Mouse (Mus musculus) CH12.LX (cell line): Measurements from ENCODE around the gene Gnas.

Experiments
- CHD1 ChIP-seq: IDR thresholded peaks from 2 replicates; pipeline ENCODE4 v1.6.1; 2012; ENCODE audit warnings: low read depth, low read length, improper control_type of control experiment, inconsistent platforms
- CTCF ChIP-seq, 2 experiments: IDR thresholded peaks in 1 of 2; conservative IDR thresholded peaks in 1 of 2; 2 replicates each; pipeline ENCODE4 v1.5.1; 2011 to 2012; ENCODE audit warnings: low read depth in 2 of 2, low read length in 2 of 2, improper control_type of control experiment in 1 of 2, inconsistent platforms in 1 of 2, mild to moderate bottlenecking in 1 of 2, moderate library complexity in 1 of 2
- EP300 ChIP-seq: IDR thresholded peaks from 2 replicates; pipeline ENCODE4 v1.6.1; 2011; ENCODE audit warnings: low read length, improper control_type of control experiment
- HCFC1 ChIP-seq: IDR thresholded peaks from 2 replicates; pipeline ENCODE4 v1.6.1; 2012; ENCODE audit warnings: low read depth, mild to moderate bottlenecking, inconsistent platforms, low read length, improper control_type of control experiment
- KAT2A ChIP-seq: IDR thresholded peaks from 2 replicates; pipeline ENCODE4 v1.6.1; 2012; ENCODE audit warnings: low read length, improper control_type of control experiment, inconsistent platforms; ENCODE audit not compliant: insufficient replicate concordance
- MAX ChIP-seq: IDR thresholded peaks from 2 replicates; pipeline ENCODE4 v1.6.1; 2011; ENCODE audit warnings: low read length, improper control_type of control experiment
- MXI1 ChIP-seq: IDR thresholded peaks from 2 replicates; pipeline ENCODE4 v1.6.1; 2011; ENCODE audit warnings: mild to moderate bottlenecking, low read depth, low read length, improper control_type of control experiment
- POLR2A ChIP-seq: IDR thresholded peaks from 2 replicates; pipeline ENCODE4 v1.6.1; 2011; ENCODE audit warnings: low read depth, mild to moderate bottlenecking, improper control_type of control experiment, low read length
- RCOR1 ChIP-seq: conservative IDR thresholded peaks from 2 replicates; pipeline ENCODE4 v1.6.1; 2012; ENCODE audit warnings: low read depth, mild to moderate bottlenecking, inconsistent platforms, low read length, improper control_type of control experiment
- SMC3 ChIP-seq: IDR thresholded peaks from 2 replicates; pipeline ENCODE4 v1.6.1; 2011; ENCODE audit warnings: low read depth, low read length, improper control_type of control experiment
- TCF12 ChIP-seq: IDR thresholded peaks from 2 replicates; pipeline ENCODE4 v1.6.1; 2014; ENCODE audit warnings: low read depth, mild to moderate bottlenecking, inconsistent platforms, low read length, improper control_type of control experiment
- ZC3H11A ChIP-seq: IDR thresholded peaks from 2 replicates; pipeline ENCODE4 v1.6.1; 2012; ENCODE audit warnings: low read depth, mild to moderate bottlenecking, inconsistent platforms, low read length, improper control_type of control experiment
- ZNF384 ChIP-seq: IDR thresholded peaks from 2 replicates; pipeline ENCODE4 v1.6.1; 2012; ENCODE audit warnings: low read depth, low read length, improper control_type of control experiment, inconsistent platforms

GRCm38 (mm10) chr2:174285921-174286470 is 1.9 kb downstream of the Gnas start:
- TF ChIP-seq RCOR1, result no peak
- TF ChIP-seq SMC3, result no peak
- TF ChIP-seq CTCF (conservative IDR thresholded peaks at IDR 0.05 in 1 of 2, IDR thresholded peaks at IDR 0.05 in 1 of 2; ENCODE audit: low read depth in 2 of 2, low read length in 2 of 2), result no peak
- TF ChIP-seq MXI1, result no peak
- TF ChIP-seq ZC3H11A, result no peak
- TF ChIP-seq POLR2A, result no peak
- TF ChIP-seq KAT2A, result no peak
- TF ChIP-seq EP300, result no peak
- TF ChIP-seq MAX, result no peak
- no peak for TF ChIP-seq HCFC1
- TF ChIP-seq TCF12, result no peak
- TF ChIP-seq CHD1, result no peak
- no peak for TF ChIP-seq ZNF384
